Mouse (Mus musculus) forebrain, embryonic 14.5 days (tissue): ENCODE results near the gene Dlg1. TPM values are rescaled to one million over a fixed set of nuclear protein-coding genes. Genes with fewer than 3 reads are reported as not detected.
A peak's percentile ranks its signal among the peaks of the same experiment; 100 is the strongest.
"Not testable (repeated sequence)": the region's sequence is repeated elsewhere in the genome, so short reads cannot be mapped to it uniquely, and the experiment has no call there.

Experiments used
- ATAC-seq: fragments of 200-750 bp; cut with Nextera tagmentation; 2 replicates; pipeline ENCODE4 v1.8.0; 2017; ENCODE audit warnings: mild to moderate bottlenecking, moderate library complexity
- DNase-seq: peaks from one replicate; pipeline ENCODE4 v3.0.0-alpha.2; 2015; ENCODE audit warnings: low spot score
- H3K27ac ChIP-seq: fragments of 300-500 bp; sonication (generic); 2 replicates; pipeline ENCODE4 v1.5.1; 2014; ENCODE audit warnings: low read depth, mild to moderate bottlenecking, control low read depth, low read length, moderate library complexity
- H3K27me3 ChIP-seq: fragments of 300-500 bp; sonication (generic); replicated peaks from 2 replicates; pipeline ENCODE4 v1.6.1; 2014; ENCODE audit warnings: low read length, control low read depth, mixed read lengths; ENCODE audit not compliant: control insufficient read depth, insufficient read depth
- H3K36me3 ChIP-seq: fragments of 300-500 bp; sonication (generic); 2 replicates; pipeline ENCODE4 v1.6.1; 2014; ENCODE audit warnings: low read length, control low read depth; ENCODE audit not compliant: control insufficient read depth, insufficient read depth
- H3K4me1 ChIP-seq: fragments of 300-500 bp; sonication (generic); 2 replicates; pipeline ENCODE4 v1.6.1; 2014; ENCODE audit warnings: antibody characterized with exemption, low read length, control low read depth; ENCODE audit not compliant: control insufficient read depth, insufficient read depth
- H3K4me2 ChIP-seq: fragments of 300-500 bp; sonication (generic); 2 replicates; pipeline ENCODE4 v1.6.1; 2014; ENCODE audit warnings: mild to moderate bottlenecking, control low read depth, low read length
- H3K4me3 ChIP-seq: fragments of 300-500 bp; sonication (generic); 2 replicates; pipeline ENCODE4 v1.5.1; 2014; ENCODE audit warnings: low read depth, low read length, control low read depth
- H3K9ac ChIP-seq: fragments of 300-500 bp; sonication (generic); 2 replicates; pipeline ENCODE4 v1.6.1; 2014; ENCODE audit warnings: mild to moderate bottlenecking, low read length, control low read depth, moderate library complexity
- H3K9me3 ChIP-seq: fragments of 300-500 bp; sonication (generic); replicated peaks from 2 replicates; pipeline ENCODE4 v1.6.1; 2016; ENCODE audit warnings: low read length, control low read depth, mixed read lengths; ENCODE audit not compliant: control insufficient read depth
- WGBS: fragments of 180-500 bp; shearing (Covaris S2); extraction: QIAGEN DNeasy Blood & Tissue Kit; methylation state at CpG from one replicate; pipeline ENCODE4 v1.1.7; 2014; 5-methylcytosine and 5-hydroxymethylcytosine counted together
- polyA plus RNA-seq: library from polyadenylated mRNA; unstranded; fragments of >200 nt; fragmentation: Nextera tagmentation; extraction: Ambion mirVana; gene quantifications from 2 replicates; pipeline ENCODE4 v1.2.1, GENCODE M21; 2014

Dlg1 gene
- polyA plus RNA-seq, 1 experiment from 2014 or later = 14.1 TPM

DNA sequence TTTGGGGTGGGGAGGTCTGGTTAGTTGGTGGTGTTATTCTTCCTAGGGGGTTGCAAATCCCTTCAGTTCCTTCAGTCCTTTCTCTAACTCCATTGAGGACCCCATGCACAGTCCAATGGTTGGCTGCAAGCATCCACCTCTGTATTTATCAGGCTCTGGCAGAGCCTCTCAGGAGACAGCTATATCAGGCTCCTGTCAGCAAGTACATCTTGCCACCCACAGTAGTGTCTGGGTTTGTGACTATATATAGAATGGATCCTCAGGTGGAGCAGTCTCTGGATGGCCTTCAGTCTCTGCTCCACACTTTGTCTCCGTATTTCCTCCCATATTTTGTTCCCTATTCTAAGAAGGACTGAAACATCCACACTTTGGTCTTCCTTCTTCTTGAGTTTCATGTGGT lies 67.7 kb downstream of the Dlg1 start:
- not testable (repeated sequence) for ATAC-seq, H3K27ac ChIP-seq, H3K9ac ChIP-seq, H3K4me3 ChIP-seq, H3K36me3 ChIP-seq, H3K4me1 ChIP-seq, H3K27me3 ChIP-seq, DNase-seq, H3K9me3 ChIP-seq, H3K4me2 ChIP-seq
- 97% methylated on average over 1 of the region's 1 CpGs for WGBS

- Histone ChIP-seq H3K4me1 (no peaks in the 10 kb centered on the region), H3K9me3 (no peaks in the 10 kb centered on the region), H3K4me3 (no peak overlapping the region), H3K4me2 (no peak overlapping the region), H3K27ac (no peak overlapping the region), H3K36me3 (no peaks in the 10 kb centered on the region), H3K9ac (no peak overlapping the region), H3K27me3 (no peaks in the 10 kb centered on the region)
- WGBS = 96% methylated on average over 4 of the region's 4 CpGs
- no peak for ATAC-seq
- DNase-seq = no peak
These were observed 73.8 kb downstream of the Dlg1 start for GRCm38 (mm10) chr16:31737081-31737480.

- Histone ChIP-seq H3K27me3 (no peaks in the 10 kb centered on the region), H3K36me3 (no peaks in the 10 kb centered on the region), H3K27ac (no peak overlapping the region), H3K9ac (no peak overlapping the region), H3K9me3 (no peaks in the 10 kb centered on the region), H3K4me2 (no peak overlapping the region), H3K4me1 (no peaks in the 10 kb centered on the region), H3K4me3 (no peak overlapping the region)
- ATAC-seq (no peak), DNase-seq (no peak)
- WGBS = 60% methylated on average over 3 of the region's 3 CpGs
These were observed 74.5 kb downstream of the Dlg1 start for GRCm38 (mm10) chr16:31737761-31738160.

- Histone ChIP-seq H3K27ac (no peak overlapping the region), H3K9ac (no peak overlapping the region), H3K4me1 (no peaks in the 10 kb centered on the region), H3K9me3 (peaks cover 5% of the 10 kb centered on the region; the same call in 1 of the 2 replicates), H3K27me3 (no peaks in the 10 kb centered on the region), H3K4me3 (no peak overlapping the region), H3K36me3 (no peaks in the 10 kb centered on the region), H3K4me2 (no peak overlapping the region)
- no peak for DNase-seq
- ATAC-seq = no peak
- 59% methylated on average over 8 of the region's 8 CpGs for WGBS
These were observed 77.0 kb downstream of the Dlg1 start for GRCm38 (mm10) chr16:31740271-31740670.

- Histone ChIP-seq H3K4me1 (no peaks in the 10 kb centered on the region), H3K27ac (no peak overlapping the region), H3K9me3 (peaks cover 5% of the 10 kb centered on the region; the same call in 1 of the 2 replicates), H3K27me3 (no peaks in the 10 kb centered on the region), H3K36me3 (no peaks in the 10 kb centered on the region), H3K9ac (no peak overlapping the region), H3K4me3 (no peak overlapping the region), H3K4me2 (no peak overlapping the region)
- no peak for ATAC-seq
- DNase-seq = no peak
- 84% methylated on average over 5 of the region's 5 CpGs for WGBS
These were observed 77.5 kb downstream of the Dlg1 start for GRCm38 (mm10) chr16:31740704-31741103.

DNA sequence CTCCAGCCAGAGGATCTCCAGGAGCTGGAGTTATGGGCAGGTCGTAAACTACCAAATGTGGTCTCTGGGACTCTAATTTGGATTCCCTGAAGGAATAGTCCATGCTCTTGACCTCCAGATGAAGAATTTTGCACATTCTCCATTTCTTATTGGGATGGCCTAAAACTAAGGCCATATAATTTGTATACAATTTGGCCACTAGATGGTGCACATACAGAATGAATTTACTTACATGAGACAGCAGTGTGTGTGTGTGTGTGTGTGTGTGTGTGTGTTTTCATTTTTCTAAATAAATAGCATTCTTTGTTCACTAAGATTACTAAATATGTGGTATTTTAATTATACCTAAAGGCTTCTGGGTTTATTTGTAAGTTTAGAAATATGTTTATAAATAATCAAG lies 87.3 kb downstream of the Dlg1 start:
- Histone ChIP-seq H3K9ac (no peak overlapping the region), H3K27me3 (no peaks in the 10 kb centered on the region), H3K4me3 (no peak overlapping the region), H3K4me1 (peaks cover 3% of the 10 kb centered on the region; the same call in 1 of the 2 replicates), H3K36me3 (no peaks in the 10 kb centered on the region), H3K4me2 (no peak overlapping the region), H3K27ac (no peak overlapping the region), H3K9me3 (no peaks in the 10 kb centered on the region)
- WGBS = 76% methylated on average over 1 of the region's 1 CpGs
- ATAC-seq = 0 out of 2 replicates have a peak, but pooled peaks have one; percentile 44
- peak; percentile 81 for DNase-seq

- ATAC-seq = 0 out of 2 replicates have a peak, but pooled peaks have one; percentile 18
- peak overlapping the region; percentile 40 for H3K9ac ChIP-seq
- peak; percentile 42 for DNase-seq
These were observed 91.2 kb downstream of the Dlg1 start for GRCm38 (mm10) chr16:31754172-31755025.

GRCm38 (mm10) chr16:31755053-31755452 lies 91.8 kb downstream of the Dlg1 start:
- DNase-seq (no peak), ATAC-seq (no peak)
- peaks cover 3% of the 10 kb centered on the region; the same call in 1 of the 2 replicates for H3K4me1 ChIP-seq
- no peaks in the 10 kb centered on the region for H3K36me3 ChIP-seq
- H3K4me2 ChIP-seq = 0 out of 2 replicates have a peak overlapping the region, but pooled peaks have one; percentile 31
- H3K9me3 ChIP-seq = no peaks in the 10 kb centered on the region
- H3K4me3 ChIP-seq = no peak overlapping the region
- H3K27ac ChIP-seq = no peak overlapping the region
- 100% methylated on average over 1 of the region's 1 CpGs for WGBS
- H3K27me3 ChIP-seq = no peaks in the 10 kb centered on the region
- no peak overlapping the region for H3K9ac ChIP-seq

More at GRCm38 (mm10) chr16:31754172-31755025, 91.2 kb downstream of the Dlg1 start:
- peak overlapping the region; percentile 63 for H3K27ac ChIP-seq
- H3K4me1 ChIP-seq = peaks cover 3% of the 10 kb centered on the region; the same call in 1 of the 2 replicates
- H3K4me3 ChIP-seq = no peak overlapping the region
- no peaks in the 10 kb centered on the region for H3K36me3 ChIP-seq
- peak overlapping the region; percentile 31 for H3K4me2 ChIP-seq
- WGBS = 63% methylated on average over 19 of the region's 19 CpGs
- no peaks in the 10 kb centered on the region for H3K9me3 ChIP-seq
- H3K27me3 ChIP-seq = no peaks in the 10 kb centered on the region

DNA sequence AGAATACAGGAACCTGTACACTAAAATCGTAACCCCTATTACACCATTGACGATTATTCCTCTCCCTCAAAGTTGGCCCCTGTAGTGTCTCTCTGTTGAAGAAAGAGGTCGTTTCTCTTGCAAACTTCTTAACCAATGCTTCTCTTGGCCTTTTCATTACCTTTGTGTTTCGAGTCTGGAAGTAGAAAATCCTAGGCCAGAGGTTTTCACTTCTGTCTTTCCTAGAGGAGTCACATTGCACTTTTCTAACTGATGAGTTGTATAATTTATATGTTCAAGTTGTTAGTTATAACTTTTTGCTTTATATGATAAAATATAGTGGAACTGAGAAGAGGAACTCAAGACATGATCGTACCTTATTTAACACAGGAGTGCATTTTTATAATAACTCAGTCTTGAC lies 93.2 kb downstream of the Dlg1 start:
- no peaks in the 10 kb centered on the region for H3K36me3 ChIP-seq
- no peak overlapping the region for H3K4me3 ChIP-seq
- ATAC-seq (no peak), DNase-seq (no peak)
- WGBS = 78% methylated on average over 5 of the region's 5 CpGs
- H3K4me1 ChIP-seq = peaks cover 3% of the 10 kb centered on the region; the same call in 1 of the 2 replicates
- H3K27me3 ChIP-seq = no peaks in the 10 kb centered on the region
- H3K27ac ChIP-seq = no peak overlapping the region
- no peak overlapping the region for H3K4me2 ChIP-seq
- no peak overlapping the region for H3K9ac ChIP-seq
- no peaks in the 10 kb centered on the region for H3K9me3 ChIP-seq
